Mouse (Mus musculus): ENCODE results near the gene Lrrc27.

Lrrc27 gene

GRCm38 (mm10) chr7:139239432-139239831 is 26.6 kb downstream of the Lrrc27 start:
- no peak for DNase-seq (ENCODE audit: low read depth, low spot score)

GRCm38 (mm10) chr7:139246086-139246485 is 33.3 kb downstream of the Lrrc27 start:
- DNase-seq (ENCODE audit: low read depth, low spot score), result no peak

GRCm38 (mm10) chr7:139246931-139247880 is 34.4 kb downstream of the Lrrc27 start:
- DNase-seq (ENCODE audit: low read depth, low spot score), result peak; percentile 43

- peak; percentile 68 for DNase-seq (ENCODE audit: low read depth, low spot score)
Measured at GRCm38 (mm10) chr7:139247881-139248614, 35.3 kb downstream of the Lrrc27 start, which contains the start of gene Pwwp2b. Gene Pwwp2b (plus strand): TSS chr7:139248482.

- DNase-seq (ENCODE audit: low read depth, low spot score), result peak; percentile 38
Measured at GRCm38 (mm10) chr7:139248615-139249405, 36.0 kb downstream of the Lrrc27 start.

- DNase-seq (ENCODE audit: low read depth, low spot score), result no peak
Measured at GRCm38 (mm10) chr7:139249406-139250210, 36.8 kb downstream of the Lrrc27 start.

GRCm38 (mm10) chr7:139251881-139252301 is 39.1 kb downstream of the Lrrc27 start:
- no peak for DNase-seq (ENCODE audit: low read depth, low spot score)

GRCm38 (mm10) chr7:139252566-139252965 is 39.8 kb downstream of the Lrrc27 start:
- DNase-seq (ENCODE audit: low read depth, low spot score), result no peak

- no peak for DNase-seq (ENCODE audit: low read depth, low spot score)
Measured at GRCm38 (mm10) chr7:139252986-139253385, 40.2 kb downstream of the Lrrc27 start.

- peak; percentile 55 for DNase-seq (ENCODE audit: low read depth, low spot score)
Measured at GRCm38 (mm10) chr7:139253462-139253861, 40.7 kb downstream of the Lrrc27 start.

GRCm38 (mm10) chr7:139254626-139255025 is 41.8 kb downstream of the Lrrc27 start:
- DNase-seq (ENCODE audit: low read depth, low spot score), result no peak

- no peak for DNase-seq (ENCODE audit: low read depth, low spot score)
Measured at GRCm38 (mm10) chr7:139257752-139258542, 45.2 kb downstream of the Lrrc27 start.

GRCm38 (mm10) chr7:139264337-139264736 is 51.5 kb downstream of the Lrrc27 start:
- no peak for DNase-seq (ENCODE audit: low read depth, low spot score)

GRCm38 (mm10) chr7:139265634-139266033 is 52.8 kb downstream of the Lrrc27 start:
- DNase-seq (ENCODE audit: low read depth, low spot score), result no peak

- peak; percentile 24 for DNase-seq (ENCODE audit: low read depth, low spot score)
Measured at GRCm38 (mm10) chr7:139266431-139266830, 53.6 kb downstream of the Lrrc27 start.

- DNase-seq (ENCODE audit: low read depth, low spot score), result no peak
Measured at GRCm38 (mm10) chr7:139266886-139267870, 54.4 kb downstream of the Lrrc27 start.

GRCm38 (mm10) chr7:139270738-139271137 is 58.0 kb downstream of the Lrrc27 start:
- no peak for DNase-seq (ENCODE audit: low read depth, low spot score)

GRCm38 (mm10) chr7:139271871-139272270 is 59.1 kb downstream of the Lrrc27 start:
- no peak for DNase-seq (ENCODE audit: low read depth, low spot score)

Data from R1 (cell line).